Mouse (Mus musculus) layer of hippocampus, postnatal 25 days (tissue): ENCODE measurements at regions not wholly inside any gene's neighbourhood (a gene's known extent, or its start where the extent isn't known, plus 50 kb on each side); places are given as distances from the start of the nearest gene placed in this dataset.

Source experiments
- DNase-seq, 2 experiments: peaks; one replicate each; pipeline ENCODE4 v3.0.0; 2022; ENCODE audit warnings: mixed read lengths in 2 of 2, low spot score in 1 of 2; ENCODE audit errors: extremely low spot score in 1 of 2

- no peak for DNase-seq
Measured at GRCm38 (mm10) chr11:24674208-24674571, 596.3 kb downstream of the Bcl11a start.

GRCm38 (mm10) chr11:24677016-24677415 is 599.2 kb downstream of the Bcl11a start:
- DNase-seq: no peak

GRCm38 (mm10) chr11:24679581-24679980 is 601.7 kb downstream of the Bcl11a start:
- DNase-seq: no peak

GRCm38 (mm10) chr11:24682423-24682822 is 604.6 kb downstream of the Bcl11a start:
- no peak for DNase-seq

GRCm38 (mm10) chr11:24685545-24686467 is 608.0 kb downstream of the Bcl11a start:
- no peak for DNase-seq

GRCm38 (mm10) chr11:24688160-24688782 is 610.4 kb downstream of the Bcl11a start:
- no peak for DNase-seq

GRCm38 (mm10) chr11:24689807-24690333 is 612.0 kb downstream of the Bcl11a start:
- peak in 1 of 2 experiments; percentile 29 for DNase-seq

- DNase-seq: no peak
Measured at GRCm38 (mm10) chr11:24693926-24694325, 616.1 kb downstream of the Bcl11a start.

- no peak for DNase-seq
Measured at GRCm38 (mm10) chr11:24695010-24695720, 617.3 kb downstream of the Bcl11a start.

GRCm38 (mm10) chr11:24696561-24696960 is 618.7 kb downstream of the Bcl11a start:
- no peak for DNase-seq

GRCm38 (mm10) chr11:24708790-24709189 is 630.9 kb downstream of the Bcl11a start:
- DNase-seq: no peak

GRCm38 (mm10) chr11:24716539-24717287 is 638.9 kb downstream of the Bcl11a start:
- DNase-seq: peak; percentile 27 to 29

GRCm38 (mm10) chr11:24724259-24724937 is 646.5 kb downstream of the Bcl11a start:
- DNase-seq: no peak

- DNase-seq: no peak
Measured at GRCm38 (mm10) chr11:24726331-24726730, 648.5 kb downstream of the Bcl11a start.

GRCm38 (mm10) chr11:24727404-24727803 is 649.5 kb downstream of the Bcl11a start:
- no peak for DNase-seq

GRCm38 (mm10) chr11:24731431-24731830 is 653.6 kb downstream of the Bcl11a start:
- DNase-seq: no peak

GRCm38 (mm10) chr11:24739710-24740255 is 661.9 kb downstream of the Bcl11a start:
- no peak for DNase-seq

GRCm38 (mm10) chr11:24740466-24740865 is 662.6 kb downstream of the Bcl11a start:
- no peak for DNase-seq

GRCm38 (mm10) chr11:24742561-24742960 is 664.7 kb downstream of the Bcl11a start:
- DNase-seq: peak; percentile 21 to 24
